Mouse (Mus musculus): ENCODE data around the gene Tfap2e.

Tfap2e gene

DNA sequence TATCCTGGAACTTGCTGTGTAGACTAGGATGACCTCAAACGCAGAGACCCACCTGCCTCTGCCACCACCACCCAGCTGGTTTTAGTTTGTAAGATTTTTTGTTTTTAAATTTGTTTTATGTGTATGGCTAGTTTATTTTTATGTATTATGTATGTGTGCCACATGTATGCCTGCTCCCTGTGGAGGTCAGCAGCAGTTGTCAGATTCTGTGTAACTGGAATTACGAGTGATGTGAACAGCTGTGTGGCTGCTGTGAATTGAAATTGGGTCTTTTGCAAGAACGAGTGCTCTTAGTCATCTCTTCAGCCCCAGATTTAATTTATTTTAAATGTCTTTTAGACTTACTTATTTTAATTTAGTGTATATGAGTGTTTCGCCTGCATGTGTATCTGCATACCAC is 39.1 kb downstream of the Tfap2e start:
- DNase-seq (ENCODE audit: low spot score): no peak

DNA sequence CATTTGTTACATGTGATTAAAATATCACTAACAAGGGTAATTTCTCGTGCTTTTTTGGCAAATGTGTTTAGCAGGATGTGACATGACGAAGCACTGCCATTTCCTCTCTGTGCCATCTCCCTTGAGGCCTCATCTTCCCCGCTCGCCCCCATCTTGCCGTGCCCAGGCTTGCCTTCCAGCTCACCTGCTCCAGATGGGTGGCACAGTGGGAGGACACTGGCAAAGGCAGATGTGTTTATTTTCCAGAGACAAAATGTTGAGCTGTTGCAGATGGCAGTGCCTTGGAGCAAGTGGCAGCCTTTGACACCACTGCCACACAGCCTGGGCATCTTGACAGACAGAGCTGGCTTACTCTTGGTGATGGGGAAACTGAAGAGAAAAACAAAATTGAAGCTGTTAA is 43.0 kb downstream of the Tfap2e start:
- DNase-seq (ENCODE audit: low spot score): no peak

DNA sequence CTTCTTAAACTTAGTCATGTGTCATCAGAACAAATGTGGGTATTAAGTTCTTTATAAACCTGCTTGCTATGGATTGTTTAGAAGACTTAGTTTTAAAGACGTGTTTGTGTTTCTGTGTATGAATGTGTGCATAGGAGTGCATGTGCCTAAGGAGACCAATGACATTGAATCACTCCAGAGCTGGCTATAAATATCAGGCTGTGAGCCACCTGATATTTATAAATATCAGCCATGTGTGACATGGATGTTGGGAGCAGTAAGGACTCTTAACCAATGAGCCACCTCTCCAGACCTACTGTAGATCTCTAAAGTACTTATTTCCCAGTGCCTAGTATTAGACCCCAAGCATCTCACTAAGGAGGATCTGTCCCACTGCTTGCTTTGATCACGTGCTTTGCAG is 46.6 kb downstream of the Tfap2e start:
- DNase-seq (ENCODE audit: low spot score): no peak

DNA sequence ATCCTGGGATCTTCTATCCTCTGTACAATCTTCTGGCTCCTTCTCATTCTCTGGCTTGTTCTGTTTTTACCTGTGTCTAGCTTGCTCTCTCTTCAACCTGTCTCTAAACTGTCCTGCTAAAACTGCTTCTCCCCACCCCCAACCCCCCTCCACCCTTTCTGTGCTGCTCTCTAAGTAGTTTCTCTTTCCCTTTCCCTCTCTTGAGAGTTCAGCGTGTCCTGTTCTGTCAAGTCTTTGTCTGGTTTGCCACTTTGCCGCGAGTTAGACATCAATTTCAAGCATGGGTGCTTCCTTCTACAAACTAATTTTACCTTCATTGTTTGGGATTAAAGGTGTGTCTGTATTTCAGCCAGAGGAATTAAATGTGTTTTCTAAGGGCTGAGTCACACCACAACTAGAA is 53.0 kb downstream of the Tfap2e start:
- DNase-seq (ENCODE audit: low spot score): no peak

GRCm38 (mm10) chr4:126682298-126682697 is 53.7 kb downstream of the Tfap2e start:
- no peak for DNase-seq (ENCODE audit: low spot score)

DNA sequence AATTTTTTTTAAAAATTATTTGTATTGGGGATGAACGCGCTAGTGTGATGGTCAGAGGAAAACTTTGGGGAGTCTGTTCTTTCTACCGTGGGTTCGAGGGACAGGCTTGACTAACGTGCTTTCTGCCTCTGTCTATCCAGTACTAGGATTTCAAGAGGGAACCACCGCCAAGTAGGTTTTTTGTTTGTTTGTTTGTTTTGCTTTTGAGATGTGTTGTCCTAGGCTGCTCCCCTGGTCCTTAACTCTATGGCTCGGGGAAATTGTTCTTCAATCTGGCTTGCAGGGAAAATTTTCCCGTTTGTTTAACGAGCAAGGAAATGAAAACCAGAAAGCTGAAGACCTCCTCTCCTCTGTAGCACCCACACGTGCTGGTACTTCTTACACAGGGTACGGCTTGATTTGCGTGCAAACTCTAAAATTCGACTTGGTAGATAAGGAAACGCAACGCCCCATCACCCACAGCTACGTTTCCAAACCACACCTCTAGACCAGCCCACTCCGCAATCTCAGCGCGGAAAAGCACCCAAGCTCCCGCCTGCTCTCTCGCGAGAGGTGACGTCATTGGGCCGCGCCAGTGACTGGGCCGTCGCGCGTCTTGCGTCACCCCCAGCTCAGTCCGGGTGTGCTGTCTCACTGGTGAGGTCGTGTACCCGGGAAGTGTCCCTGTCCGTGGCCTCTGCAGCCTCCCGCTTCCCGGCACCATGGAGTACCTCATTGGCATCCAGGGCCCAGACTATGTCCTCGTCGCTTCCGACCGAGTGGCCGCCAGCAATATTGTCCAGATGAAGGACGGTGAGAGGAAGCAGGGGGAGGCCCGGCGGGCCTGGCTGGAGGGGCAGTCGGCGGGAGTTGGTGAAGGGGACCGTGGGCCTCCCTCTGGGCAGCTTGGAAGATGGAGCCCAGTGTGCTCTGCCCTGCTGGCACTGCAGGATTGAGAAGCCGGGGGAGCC is 58.7 kb downstream of the Tfap2e start, which contains the start of gene Psmb2:
TSS of gene Psmb2 (plus strand) at position 577 of the 950 bp plus-strand sequence.
- DNase-seq (ENCODE audit: low spot score): peak; percentile 100

GRCm38 (mm10) chr4:126667075-126667474 is 69.0 kb downstream of the Tfap2e start:
- no peak for DNase-seq (ENCODE audit: low spot score)

Data from urinary bladder, postnatal 25 days (tissue).